Mouse (Mus musculus) hindbrain, embryonic 13.5 days (tissue): Measurements from ENCODE around the gene Bfsp2. TPM values are rescaled to one million over a fixed set of nuclear protein-coding genes. Genes with fewer than 3 reads are reported as not detected.
A peak's percentile ranks its signal among the peaks of the same experiment; 100 is the strongest.

Experiments
- ATAC-seq: fragments of 200-750 bp; cut with Nextera tagmentation; 2 replicates; pipeline ENCODE4 v1.8.0; 2017; ENCODE audit warnings: moderate TSS enrichment; ENCODE audit not compliant: low FRiP score
- H3K27ac ChIP-seq: fragments of 300-500 bp; sonication (generic); 2 replicates; pipeline ENCODE4 v1.5.1; 2015; ENCODE audit warnings: inconsistent platforms, mild to moderate bottlenecking, moderate library complexity
- H3K27me3 ChIP-seq: fragments of 300-500 bp; sonication (generic); 2 replicates; pipeline ENCODE4 v1.6.1; 2015; ENCODE audit warnings: mild to moderate bottlenecking, inconsistent platforms
- H3K36me3 ChIP-seq: fragments of 300-500 bp; sonication (generic); 2 replicates; pipeline ENCODE4 v1.6.1; 2015; ENCODE audit warnings: mild to moderate bottlenecking, inconsistent platforms
- H3K4me1 ChIP-seq: fragments of 300-500 bp; sonication (generic); replicated peaks from 2 replicates; pipeline ENCODE4 v1.6.1; 2015; ENCODE audit warnings: inconsistent platforms
- H3K4me2 ChIP-seq: fragments of 300-500 bp; sonication (generic); 2 replicates; pipeline ENCODE4 v1.6.1; 2015; ENCODE audit warnings: inconsistent platforms, mild to moderate bottlenecking, moderate library complexity
- H3K4me3 ChIP-seq: fragments of 300-500 bp; sonication (generic); 2 replicates; pipeline ENCODE4 v1.5.1; 2015; ENCODE audit warnings: mild to moderate bottlenecking, inconsistent platforms
- H3K9ac ChIP-seq: fragments of 300-500 bp; sonication (generic); 2 replicates; pipeline ENCODE4 v1.6.1; 2015; ENCODE audit warnings: mild to moderate bottlenecking, inconsistent platforms
- H3K9me3 ChIP-seq: fragments of 300-500 bp; sonication (generic); 2 replicates; pipeline ENCODE4 v1.6.1; 2016; ENCODE audit warnings: inconsistent platforms
- WGBS: fragments of 180-500 bp; shearing (Covaris S2); methylation state at CpG from one replicate; pipeline ENCODE4 v1.1.7; 2015; 5-methylcytosine and 5-hydroxymethylcytosine counted together
- polyA plus RNA-seq: library from polyadenylated mRNA; unstranded; fragments of >200 nt; fragmentation: Nextera tagmentation; extraction: Ambion mirVana; gene quantifications from 2 replicates; pipeline ENCODE4 v1.2.1, GENCODE M21; 2015

Gene Bfsp2
- polyA plus RNA-seq, 1 experiment from 2014 or later: 4.5 TPM

DNA sequence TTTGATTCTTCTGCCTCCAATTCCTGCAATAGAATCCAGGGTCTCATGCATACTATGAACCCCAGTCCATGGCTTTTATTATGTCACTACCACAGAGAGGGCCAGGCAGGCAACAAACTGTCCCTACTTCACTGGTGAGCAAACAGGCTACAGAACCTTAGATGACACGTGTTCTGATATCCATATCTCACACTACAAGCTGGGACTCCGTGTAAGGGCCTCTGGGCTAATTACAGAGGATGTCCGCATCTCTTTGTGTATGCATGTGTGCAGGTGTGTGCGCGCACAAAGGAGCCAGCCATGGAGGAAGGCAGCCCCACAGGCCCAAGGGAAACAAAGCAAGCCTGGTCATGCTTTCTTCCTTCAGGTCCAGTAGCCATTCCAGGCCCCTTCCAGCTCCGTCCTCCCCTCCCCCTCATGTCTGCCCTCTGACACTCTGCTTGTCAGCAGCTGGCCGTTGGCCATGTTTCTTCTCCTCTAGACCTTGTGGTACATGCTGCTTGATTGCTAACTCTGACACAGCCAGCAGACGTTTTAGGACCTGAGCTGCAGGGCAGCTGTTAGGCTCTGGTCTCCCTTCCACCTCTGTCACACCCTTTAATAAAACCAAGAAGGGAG lies 492 bp upstream of the Bfsp2 start:
- H3K36me3 ChIP-seq: peaks cover 4% of the 10 kb centered on the region; the same call in 1 of the 2 replicates
- H3K4me2 ChIP-seq: no peak overlapping the region
- H3K4me1 ChIP-seq: peaks cover 19% of the 10 kb centered on the region
- H3K4me3 ChIP-seq: no peak overlapping the region
- H3K27me3 ChIP-seq: 0 out of 2 replicates have a peak, but pooled peaks cover 4% of the 10 kb centered on the region
- H3K9ac ChIP-seq: peak overlapping the region; percentile 43; the same call in 1 of the 2 replicates
- peak overlapping the region; percentile 58; the same call in 1 of the 2 replicates for H3K27ac ChIP-seq
- WGBS: 41% methylated on average over 8 of the region's 8 CpGs
- no peaks in the 10 kb centered on the region for H3K9me3 ChIP-seq
- peak; percentile 24; the same call in 1 of the 2 replicates for ATAC-seq

DNA sequence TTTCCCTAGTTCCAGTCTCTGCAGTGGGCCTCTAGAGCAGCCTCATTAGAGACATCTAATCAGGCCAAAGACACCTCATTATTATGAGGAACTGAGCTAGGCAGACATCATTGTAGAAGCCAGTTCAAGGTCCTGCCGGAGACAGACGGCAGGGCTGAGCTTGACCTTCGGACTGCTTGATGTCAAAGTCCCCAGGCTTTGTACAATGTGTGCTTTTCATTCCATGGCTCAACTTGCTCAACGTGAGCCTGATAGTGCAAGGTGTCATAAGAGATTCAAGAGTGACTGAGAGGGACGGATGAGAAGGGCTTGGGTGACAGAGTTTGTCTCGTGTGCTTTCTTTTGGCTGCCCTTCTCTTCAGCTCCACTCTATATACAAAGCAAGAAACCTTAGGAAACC lies 4.8 kb downstream of the Bfsp2 start:
- Histone ChIP-seq H3K27me3 (0 out of 2 replicates have a peak, but pooled peaks cover 4% of the 10 kb centered on the region), H3K4me3 (no peak overlapping the region), H3K27ac (no peak overlapping the region), H3K36me3 (no peaks in the 10 kb centered on the region), H3K4me1 (peaks cover 38% of the 10 kb centered on the region), H3K4me2 (no peak overlapping the region), H3K9ac (no peak overlapping the region), H3K9me3 (no peaks in the 10 kb centered on the region)
- WGBS: 82% methylated on average over 6 of the region's 6 CpGs
- no peak for ATAC-seq

DNA sequence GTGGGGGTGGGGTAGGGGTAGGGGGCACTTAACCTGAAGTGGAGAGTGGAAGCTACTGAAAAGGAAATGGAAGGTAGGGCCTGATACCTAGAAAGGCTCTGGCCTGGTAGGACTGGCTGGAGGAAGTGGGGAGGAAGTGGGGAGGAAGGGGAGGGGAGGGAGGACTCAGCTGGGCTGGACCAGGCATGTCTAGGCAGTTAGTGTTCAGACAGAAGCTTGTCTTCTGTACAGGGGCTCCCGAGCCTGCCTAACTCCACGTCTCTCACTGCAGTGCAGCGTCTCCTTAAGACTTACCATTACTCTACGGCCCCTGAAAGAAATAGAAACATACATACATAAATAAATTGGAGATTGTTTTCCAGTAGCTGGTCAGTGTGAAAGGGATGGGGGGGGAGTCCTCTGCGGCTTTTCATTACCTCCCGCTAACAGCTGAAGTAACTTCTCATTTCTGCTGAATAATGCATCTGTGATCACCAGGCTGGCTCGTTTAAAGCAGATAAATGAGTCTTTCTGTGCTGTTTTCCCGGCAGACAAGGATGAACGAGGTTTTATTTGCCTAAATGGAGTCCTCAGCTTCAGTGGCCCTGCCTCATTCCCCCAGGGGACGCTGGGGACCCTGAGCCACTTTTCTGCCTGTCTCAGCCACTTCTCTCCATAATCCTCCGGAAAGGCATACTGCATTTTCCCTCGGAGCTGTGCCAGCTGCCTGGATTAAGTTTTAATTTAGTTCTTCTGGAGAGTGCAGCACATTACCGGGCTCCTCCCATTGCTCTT lies 6.1 kb downstream of the Bfsp2 start:
- Histone ChIP-seq H3K4me1 (peaks cover 33% of the 10 kb centered on the region), H3K27ac (peak overlapping the region; percentile 71)

DNA sequence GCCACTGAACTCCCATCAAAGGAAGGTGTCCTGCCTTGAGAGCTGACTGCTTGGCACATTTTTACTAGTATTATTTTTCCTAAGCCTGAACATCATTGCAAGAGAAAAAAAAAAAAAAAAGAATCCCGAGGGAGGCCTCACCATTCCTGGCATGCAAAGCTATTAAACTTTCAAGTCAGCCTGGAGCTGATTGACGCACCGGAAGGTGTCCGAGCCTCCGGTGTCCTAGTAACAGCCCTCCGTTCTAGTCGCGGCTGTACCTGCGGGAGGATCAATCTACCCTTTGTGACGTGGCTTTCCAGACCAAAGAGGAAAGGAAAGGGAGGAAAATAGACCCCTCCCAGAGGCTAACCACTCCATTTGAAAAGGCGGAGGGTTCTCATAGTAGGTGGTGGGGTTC lies 8.4 kb downstream of the Bfsp2 start:
- 21% methylated on average over 11 of the region's 11 CpGs for WGBS
- Histone ChIP-seq H3K9ac (no peak overlapping the region), H3K4me1 (peaks cover 33% of the 10 kb centered on the region), H3K9me3 (no peaks in the 10 kb centered on the region), H3K27me3 (no peaks in the 10 kb centered on the region), H3K4me2 (peak overlapping the region; percentile 19; the same call in 1 of the 2 replicates), H3K36me3 (no peaks in the 10 kb centered on the region), H3K4me3 (no peak overlapping the region), H3K27ac (peak overlapping the region; percentile 52; the same call in 1 of the 2 replicates)
- ATAC-seq: no peak

More for the DNA sequence above, 6.1 kb downstream of the Bfsp2 start:
- ATAC-seq: peak; percentile 69
- no peaks in the 10 kb centered on the region for H3K36me3 ChIP-seq
- H3K9me3 ChIP-seq: no peaks in the 10 kb centered on the region
- 0 out of 2 replicates have a peak overlapping the region, but pooled peaks have one; percentile 43 for H3K9ac ChIP-seq
- WGBS: 12% methylated on average over 13 of the region's 13 CpGs
- peak overlapping the region; percentile 40 for H3K4me2 ChIP-seq
- no peaks in the 10 kb centered on the region for H3K27me3 ChIP-seq
- H3K4me3 ChIP-seq: no peak overlapping the region

DNA sequence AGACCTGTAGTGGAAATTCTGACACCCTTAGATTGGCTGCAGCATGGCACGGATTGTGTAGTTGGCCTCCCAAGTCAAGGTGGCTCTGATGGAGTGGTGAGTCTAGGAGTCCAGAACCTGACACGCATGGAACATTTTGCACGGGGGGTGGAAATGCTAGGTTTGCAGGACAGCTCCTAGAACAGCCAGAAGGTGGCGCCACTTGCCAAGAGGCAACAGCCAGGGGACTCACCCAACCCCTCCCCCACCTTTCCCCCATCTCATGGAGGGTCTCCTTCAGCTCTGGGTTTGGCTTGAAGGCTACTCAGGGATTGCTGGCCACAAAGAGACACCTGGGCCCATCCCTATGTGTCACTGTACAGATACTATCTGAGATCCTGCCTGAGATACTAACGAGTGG lies 10.7 kb downstream of the Bfsp2 start:
- Histone ChIP-seq H3K36me3 (no peaks in the 10 kb centered on the region), H3K4me1 (peaks cover 41% of the 10 kb centered on the region), H3K4me3 (no peak overlapping the region), H3K4me2 (no peak overlapping the region), H3K9me3 (no peaks in the 10 kb centered on the region), H3K9ac (no peak overlapping the region), H3K27me3 (no peaks in the 10 kb centered on the region), H3K27ac (no peak overlapping the region)
- WGBS: 72% methylated on average over 5 of the region's 5 CpGs
- ATAC-seq: no peak

DNA sequence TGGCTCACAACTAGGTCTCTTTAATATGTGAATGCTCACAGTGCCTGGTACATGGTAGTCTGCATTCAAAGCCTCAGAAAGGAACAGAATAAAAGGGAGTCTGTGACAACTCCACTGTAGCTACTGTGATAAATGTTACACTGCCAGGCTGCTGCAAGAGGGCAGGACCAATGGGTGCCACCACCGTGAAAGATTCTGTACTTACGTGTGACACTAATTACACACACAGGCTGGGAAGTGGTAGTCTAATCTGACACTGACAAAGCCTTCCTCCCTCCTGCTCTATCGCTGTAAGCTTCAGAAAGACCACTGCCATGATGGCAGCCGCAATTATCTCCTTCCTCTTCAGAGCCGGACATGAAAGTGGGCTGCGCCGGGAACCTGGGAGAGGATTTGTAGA lies 11.3 kb downstream of the Bfsp2 start:
- Histone ChIP-seq H3K9me3 (no peaks in the 10 kb centered on the region), H3K9ac (no peak overlapping the region), H3K36me3 (no peaks in the 10 kb centered on the region), H3K27ac (no peak overlapping the region), H3K4me3 (no peak overlapping the region), H3K27me3 (no peaks in the 10 kb centered on the region), H3K4me1 (peaks cover 35% of the 10 kb centered on the region), H3K4me2 (no peak overlapping the region)
- no peak for ATAC-seq
- WGBS: 80% methylated on average over 7 of the region's 7 CpGs

DNA sequence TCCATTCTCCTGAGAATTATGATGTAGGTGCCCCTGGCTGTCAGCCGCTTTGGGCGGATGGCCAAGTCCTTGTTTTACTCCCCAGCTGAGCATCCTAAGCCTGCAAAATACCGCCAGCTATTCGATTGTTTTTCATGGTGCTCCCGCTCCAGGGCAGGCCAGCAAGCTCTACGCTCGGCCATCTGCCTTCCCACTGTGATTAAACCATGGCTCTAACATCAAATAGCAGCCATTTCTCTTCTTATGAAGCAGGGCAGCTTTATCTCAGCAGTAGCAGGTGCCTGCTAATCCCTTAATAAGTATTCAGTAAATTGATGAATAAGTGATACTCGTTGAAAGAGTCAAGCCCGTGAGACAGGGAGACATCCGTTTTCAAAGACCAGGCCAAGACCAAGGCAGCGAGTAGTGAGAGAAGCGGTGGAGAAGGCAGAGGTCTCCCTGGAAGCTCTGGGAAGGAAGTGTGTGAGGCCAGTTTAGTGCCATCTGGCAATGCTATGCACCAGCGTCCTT lies 14.5 kb downstream of the Bfsp2 start:
- Histone ChIP-seq H3K4me2 (no peak overlapping the region), H3K27me3 (0 out of 2 replicates have a peak, but pooled peaks cover 4% of the 10 kb centered on the region), H3K9ac (no peak overlapping the region), H3K27ac (peak overlapping the region; percentile 83), H3K4me3 (no peak overlapping the region), H3K9me3 (no peaks in the 10 kb centered on the region), H3K4me1 (peaks cover 19% of the 10 kb centered on the region), H3K36me3 (no peaks in the 10 kb centered on the region)
- 34% methylated on average over 13 of the region's 13 CpGs for WGBS
- peak; percentile 70 for ATAC-seq

DNA sequence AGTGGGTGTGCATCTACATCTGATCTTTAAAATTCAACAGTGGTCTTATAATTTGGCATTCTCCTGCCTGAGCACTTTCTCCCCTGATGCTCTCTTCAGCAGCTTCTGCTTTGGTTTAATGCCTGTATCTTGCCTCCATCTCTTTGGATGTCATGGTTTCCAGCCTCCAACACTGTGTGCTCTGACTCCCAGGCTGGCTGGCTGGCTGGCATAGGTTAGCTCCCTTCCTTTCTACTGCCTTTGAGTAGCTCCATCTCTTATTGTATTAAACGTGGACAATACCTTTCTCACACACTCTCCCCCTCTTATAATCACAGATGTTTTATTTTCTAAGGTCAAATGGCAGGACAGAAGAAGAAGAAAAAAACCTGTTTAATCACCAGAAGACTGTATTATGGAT lies 14.9 kb downstream of the Bfsp2 start:
- ATAC-seq: no peak
- H3K4me2 ChIP-seq: no peak overlapping the region
- 0 out of 2 replicates have a peak, but pooled peaks cover 4% of the 10 kb centered on the region for H3K27me3 ChIP-seq
- H3K9me3 ChIP-seq: no peaks in the 10 kb centered on the region
- no peak overlapping the region for H3K4me3 ChIP-seq
- peak overlapping the region; percentile 83 for H3K27ac ChIP-seq
- WGBS: 27% methylated on average over 1 of the region's 1 CpGs
- 0 out of 2 replicates have a peak overlapping the region, but pooled peaks have one; percentile 1 for H3K9ac ChIP-seq
- H3K4me1 ChIP-seq: peaks cover 14% of the 10 kb centered on the region
- no peaks in the 10 kb centered on the region for H3K36me3 ChIP-seq

DNA sequence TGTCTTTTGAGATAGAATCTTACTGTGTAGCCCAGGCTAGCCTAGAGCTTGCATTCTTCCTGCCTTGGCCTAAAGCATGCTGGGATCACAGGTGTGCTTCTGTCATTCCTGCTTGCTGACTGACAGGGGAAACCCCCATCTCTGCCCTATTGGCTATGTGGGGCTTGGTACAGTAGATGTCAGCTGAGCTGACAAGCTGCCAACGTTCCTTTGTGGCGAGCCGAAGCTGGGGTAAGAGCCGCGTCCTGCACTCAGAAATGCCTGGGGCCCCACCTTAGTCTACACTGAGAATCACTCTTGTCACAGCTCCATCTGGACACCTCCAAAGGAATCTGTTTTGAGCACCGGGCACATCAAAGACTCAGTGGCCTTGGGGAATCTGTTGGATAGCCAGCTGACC lies 16.4 kb downstream of the Bfsp2 start:
- no peak overlapping the region for H3K4me2 ChIP-seq
- no peak for ATAC-seq
- H3K27ac ChIP-seq: no peak overlapping the region
- H3K9ac ChIP-seq: no peak overlapping the region
- H3K4me3 ChIP-seq: no peak overlapping the region
- peaks cover 11% of the 10 kb centered on the region for H3K4me1 ChIP-seq
- no peaks in the 10 kb centered on the region for H3K9me3 ChIP-seq
- 62% methylated on average over 6 of the region's 6 CpGs for WGBS
- 0 out of 2 replicates have a peak, but pooled peaks cover 4% of the 10 kb centered on the region for H3K27me3 ChIP-seq
- no peaks in the 10 kb centered on the region for H3K36me3 ChIP-seq

DNA sequence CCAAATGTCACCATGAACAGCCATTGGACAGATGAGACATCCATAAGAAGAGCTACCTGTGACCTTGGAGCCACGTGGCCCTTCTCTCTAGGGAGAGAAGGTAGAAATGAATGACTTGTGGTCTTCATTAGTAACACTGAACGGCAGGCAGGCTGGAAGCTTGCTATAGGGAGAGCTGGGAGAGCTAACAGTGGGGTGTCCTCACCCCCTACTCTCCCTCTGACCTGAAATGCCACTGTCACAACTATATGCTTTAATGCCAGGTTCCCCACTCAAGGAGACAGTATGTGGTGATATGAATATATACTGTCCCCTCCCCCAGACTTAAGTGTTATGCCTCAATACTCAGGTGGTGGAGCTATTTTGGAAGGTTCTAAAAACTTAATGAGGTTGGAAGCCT lies 20.4 kb downstream of the Bfsp2 start:
- ATAC-seq: no peak
- H3K27ac ChIP-seq: no peak overlapping the region
- no peak overlapping the region for H3K4me3 ChIP-seq
- H3K9ac ChIP-seq: no peak overlapping the region
- no peaks in the 10 kb centered on the region for H3K9me3 ChIP-seq
- WGBS: 63% methylated on average over 2 of the region's 2 CpGs
- no peaks in the 10 kb centered on the region for H3K4me1 ChIP-seq
- no peaks in the 10 kb centered on the region for H3K36me3 ChIP-seq
- H3K27me3 ChIP-seq: 0 out of 2 replicates have a peak, but pooled peaks cover 4% of the 10 kb centered on the region
- H3K4me2 ChIP-seq: no peak overlapping the region

DNA sequence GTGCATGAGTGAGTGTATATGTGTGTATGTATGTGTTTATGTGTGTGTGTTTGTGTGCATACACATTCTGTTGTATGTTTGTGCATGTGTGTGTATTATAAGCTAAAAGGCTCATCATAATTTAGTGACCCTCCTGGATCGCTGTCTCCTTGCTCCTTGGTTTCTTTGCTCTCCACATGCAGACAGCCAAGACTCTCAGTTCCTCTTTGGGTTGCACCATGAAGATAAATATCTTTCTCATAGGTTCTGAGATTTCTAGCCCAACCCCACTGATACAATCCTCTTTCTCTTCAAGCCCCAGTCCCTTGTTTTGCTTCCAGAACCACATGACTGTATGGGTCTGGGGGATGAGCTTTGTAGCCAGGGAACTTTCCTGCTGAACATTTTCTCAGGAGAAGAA lies 20.9 kb downstream of the Bfsp2 start:
- H3K4me3 ChIP-seq: no peak overlapping the region
- no peak overlapping the region for H3K27ac ChIP-seq
- 0 out of 2 replicates have a peak, but pooled peaks cover 4% of the 10 kb centered on the region for H3K27me3 ChIP-seq
- no peaks in the 10 kb centered on the region for H3K36me3 ChIP-seq
- no peaks in the 10 kb centered on the region for H3K4me1 ChIP-seq
- no peak overlapping the region for H3K9ac ChIP-seq
- no peak overlapping the region for H3K4me2 ChIP-seq
- no peaks in the 10 kb centered on the region for H3K9me3 ChIP-seq
- ATAC-seq: no peak
- 95% methylated on average over 1 of the region's 1 CpGs for WGBS

DNA sequence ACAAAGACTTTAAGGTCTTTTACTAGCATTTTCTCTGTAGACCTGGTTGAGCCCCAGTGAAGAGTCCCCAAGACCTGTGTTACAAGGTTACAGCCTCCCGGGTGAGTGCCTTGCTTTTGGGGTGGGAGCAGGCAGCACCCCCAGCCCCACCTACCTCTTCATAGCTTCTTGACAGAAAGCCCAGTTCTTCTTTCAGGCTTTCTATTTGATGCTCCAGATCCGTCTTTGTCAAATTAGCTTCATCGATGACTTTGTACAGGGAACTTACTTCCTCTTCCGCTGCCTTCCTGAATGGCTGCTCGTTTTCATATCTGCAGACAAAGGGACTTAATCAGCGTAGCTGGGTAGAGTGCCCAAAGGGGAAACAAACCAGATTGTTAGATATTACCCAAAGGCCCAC lies 30.6 kb downstream of the Bfsp2 start:
- ATAC-seq: no peak
- no peaks in the 10 kb centered on the region for H3K36me3 ChIP-seq
- WGBS: 67% methylated on average over 6 of the region's 6 CpGs

More for the DNA sequence above, 30.6 kb downstream of the Bfsp2 start:
- no peaks in the 10 kb centered on the region for H3K27me3 ChIP-seq
- H3K9me3 ChIP-seq: no peaks in the 10 kb centered on the region
- no peak overlapping the region for H3K4me3 ChIP-seq
- no peak overlapping the region for H3K27ac ChIP-seq
- H3K4me1 ChIP-seq: no peaks in the 10 kb centered on the region
- no peak overlapping the region for H3K9ac ChIP-seq
- no peak overlapping the region for H3K4me2 ChIP-seq
